Mouse (Mus musculus) liver, embryonic 13.5 days (tissue): ENCODE measurements at regions not wholly inside any gene's neighbourhood (a gene's known extent, or its start where the extent isn't known, plus 50 kb on each side); places are given as distances from the start of the nearest gene placed in this dataset.

Experiments
- ATAC-seq: fragments of 200-750 bp; cut with Nextera tagmentation; 2 replicates; pipeline ENCODE4 v1.8.0; 2017; ENCODE audit warnings: low read depth, mild to moderate bottlenecking, moderate number of reproducible peaks, moderate library complexity
- DNase-seq: peaks from one replicate; pipeline ENCODE4 v3.0.0; 2022
- H3K27ac ChIP-seq: fragments of 300-500 bp; sonication (generic); 2 replicates; pipeline ENCODE4 v1.5.1; 2015; ENCODE audit warnings: moderate library complexity, mild to moderate bottlenecking, inconsistent platforms
- H3K27me3 ChIP-seq: fragments of 300-500 bp; sonication (generic); 2 replicates; pipeline ENCODE4 v1.6.1; 2015; ENCODE audit warnings: mild to moderate bottlenecking, inconsistent platforms
- H3K36me3 ChIP-seq: fragments of 300-500 bp; sonication (generic); 2 replicates; pipeline ENCODE4 v1.6.1; 2015; ENCODE audit warnings: mild to moderate bottlenecking, inconsistent platforms
- H3K4me1 ChIP-seq: fragments of 300-500 bp; sonication (generic); replicated peaks from 2 replicates; pipeline ENCODE4 v1.6.1; 2015; ENCODE audit warnings: inconsistent platforms
- H3K4me2 ChIP-seq: fragments of 300-500 bp; sonication (generic); 2 replicates; pipeline ENCODE4 v1.6.1; 2015; ENCODE audit warnings: inconsistent platforms, mild to moderate bottlenecking, moderate library complexity
- H3K4me3 ChIP-seq: fragments of 300-500 bp; sonication (generic); replicated peaks from 2 replicates; pipeline ENCODE4 v1.5.1; 2015; ENCODE audit warnings: mild to moderate bottlenecking, inconsistent platforms
- H3K9ac ChIP-seq: fragments of 300-500 bp; sonication (generic); 2 replicates; pipeline ENCODE4 v1.6.1; 2015; ENCODE audit warnings: mild to moderate bottlenecking, inconsistent platforms
- H3K9me3 ChIP-seq: fragments of 300-500 bp; sonication (generic); replicated peaks from 2 replicates; pipeline ENCODE4 v1.6.1; 2016; ENCODE audit warnings: inconsistent platforms
- WGBS: fragments of 180-500 bp; shearing (Covaris S2); methylation state at CpG from one replicate; pipeline ENCODE4 v1.1.7; 2015; ENCODE audit not compliant: insufficient replicate concordance; 5-methylcytosine and 5-hydroxymethylcytosine counted together

DNA sequence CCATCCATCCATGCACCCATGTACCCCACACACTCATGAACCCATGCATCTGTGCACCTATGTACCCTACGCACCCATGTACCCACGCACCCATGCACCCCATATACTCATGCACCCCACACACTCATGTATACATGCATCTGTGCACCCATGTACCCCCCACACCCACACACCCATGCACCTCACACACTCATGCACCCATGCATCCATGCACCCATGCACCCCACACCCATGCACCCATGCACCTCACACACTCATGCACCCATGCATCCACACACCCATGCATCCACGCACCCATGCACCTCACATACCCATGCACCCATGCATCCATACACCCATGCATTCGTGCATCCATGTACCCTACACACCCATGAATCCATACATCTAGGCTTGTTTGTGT is 63.6 kb downstream of the 4930564D02Rik start:
- Histone ChIP-seq H3K9me3 (no peaks in the 10 kb centered on the region), H3K4me2 (no peak overlapping the region), H3K36me3 (no peaks in the 10 kb centered on the region), H3K27ac (no peak overlapping the region), H3K9ac (no peak overlapping the region), H3K4me1 (no peaks in the 10 kb centered on the region), H3K4me3 (no peak overlapping the region), H3K27me3 (no peaks in the 10 kb centered on the region)
- DNase-seq (no peak), ATAC-seq (no peak)
- WGBS, result 69% methylated on average over 4 of the region's 4 CpGs

DNA sequence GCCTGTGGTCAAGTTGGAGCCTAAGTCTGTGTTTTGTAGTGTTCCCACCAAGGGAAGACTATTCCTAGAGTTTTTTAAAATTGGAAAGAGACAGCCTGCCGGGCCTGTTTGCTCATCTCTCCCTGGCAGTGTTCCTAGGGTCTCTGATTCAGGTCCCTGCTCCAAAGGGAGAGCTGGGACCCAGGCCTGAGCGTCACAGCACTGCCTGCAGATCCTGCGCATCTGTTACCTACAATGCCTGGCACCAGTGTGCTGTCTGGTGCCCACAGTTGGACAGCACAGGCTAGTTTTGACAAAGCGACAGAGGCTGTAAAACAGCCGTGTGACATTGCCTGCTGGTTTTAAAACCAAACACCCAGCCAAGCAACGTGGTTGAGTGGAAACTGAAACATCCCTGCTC is 64.4 kb downstream of the 4930564D02Rik start:
- 68% methylated on average over 6 of the region's 6 CpGs for WGBS
- DNase-seq, result no peak

DNA sequence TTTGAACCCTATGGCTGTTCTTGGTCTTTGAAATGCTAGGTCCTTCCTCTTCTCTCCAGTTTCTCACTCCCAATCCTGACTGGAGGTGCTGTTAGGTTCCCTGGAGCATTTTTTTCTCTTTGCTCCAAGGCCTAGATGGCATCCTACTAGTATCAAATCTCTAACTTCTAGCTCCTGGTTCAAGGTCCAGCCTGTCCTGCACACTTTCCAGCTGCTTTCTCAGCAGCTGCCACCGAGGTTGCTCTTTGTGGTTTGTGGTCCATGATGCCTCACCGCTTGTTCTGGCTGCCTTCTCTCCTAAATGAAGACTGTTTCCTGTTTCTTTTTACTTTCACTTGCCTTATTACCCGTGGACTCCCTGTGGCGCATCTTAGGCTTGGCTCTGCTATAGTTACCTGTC is 66.4 kb downstream of the 4930564D02Rik start:
- 17% methylated on average over 4 of the region's 4 CpGs for WGBS
- no peaks in the 10 kb centered on the region for H3K36me3 ChIP-seq
- no peak overlapping the region for H3K27ac ChIP-seq
- no peak overlapping the region for H3K9ac ChIP-seq
- H3K27me3 ChIP-seq, result no peaks in the 10 kb centered on the region
- ATAC-seq (no peak), DNase-seq (no peak)
- no peak overlapping the region for H3K4me3 ChIP-seq
- no peaks in the 10 kb centered on the region for H3K9me3 ChIP-seq
- H3K4me2 ChIP-seq, result no peak overlapping the region
- no peaks in the 10 kb centered on the region for H3K4me1 ChIP-seq

More for the DNA sequence above, 64.4 kb downstream of the 4930564D02Rik start:
- Histone ChIP-seq H3K27me3 (no peaks in the 10 kb centered on the region), H3K36me3 (no peaks in the 10 kb centered on the region), H3K9ac (no peak overlapping the region), H3K4me2 (no peak overlapping the region), H3K4me3 (no peak overlapping the region), H3K27ac (no peak overlapping the region), H3K9me3 (no peaks in the 10 kb centered on the region), H3K4me1 (no peaks in the 10 kb centered on the region)
- ATAC-seq, result no peak

DNA sequence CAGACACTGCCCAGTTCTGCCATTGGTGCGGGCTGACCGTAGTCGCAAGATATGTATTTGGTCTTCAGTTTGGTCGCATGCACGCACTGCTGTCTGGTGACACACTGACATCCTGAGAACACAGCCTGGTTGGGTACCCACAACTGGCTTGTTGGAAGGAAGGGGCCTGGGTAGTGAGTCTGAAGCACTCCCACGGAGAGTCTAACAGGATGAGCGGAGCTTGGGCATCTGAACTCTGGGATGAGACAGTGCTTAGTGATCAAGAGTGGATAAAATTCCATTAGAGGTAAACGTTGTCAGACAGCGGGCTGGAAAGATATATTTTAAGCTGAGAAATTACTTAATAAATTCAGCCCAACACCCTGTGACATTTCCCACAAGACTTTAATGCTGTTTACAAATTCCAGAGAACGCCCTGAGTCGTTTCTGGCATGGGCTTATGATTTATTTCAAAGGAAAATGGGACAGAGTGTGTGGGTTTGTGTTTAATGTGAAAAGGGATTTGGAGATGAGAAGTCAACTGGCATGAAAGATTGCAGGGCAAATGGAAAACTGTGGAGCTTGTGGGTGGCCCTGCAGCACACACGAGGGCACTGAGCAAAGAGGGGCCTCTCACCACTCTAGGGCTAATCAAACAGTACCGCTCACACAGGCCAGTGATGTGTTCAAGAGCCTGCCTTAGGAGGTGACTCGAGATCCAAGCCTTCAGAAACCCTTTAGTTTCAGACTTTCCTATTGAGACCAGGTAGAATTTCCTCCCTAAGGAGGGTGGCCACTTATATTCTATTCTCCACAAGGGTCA is 74.7 kb downstream of the 4930564D02Rik start:
- no peak overlapping the region for H3K4me2 ChIP-seq
- H3K27me3 ChIP-seq, result no peaks in the 10 kb centered on the region
- no peaks in the 10 kb centered on the region for H3K9me3 ChIP-seq
- ATAC-seq (no peak), DNase-seq (no peak)
- H3K9ac ChIP-seq, result no peak overlapping the region
- WGBS, result 69% methylated on average over 14 of the region's 14 CpGs
- no peaks in the 10 kb centered on the region for H3K4me1 ChIP-seq
- no peak overlapping the region for H3K27ac ChIP-seq
- H3K36me3 ChIP-seq, result no peaks in the 10 kb centered on the region
- no peak overlapping the region for H3K4me3 ChIP-seq

DNA sequence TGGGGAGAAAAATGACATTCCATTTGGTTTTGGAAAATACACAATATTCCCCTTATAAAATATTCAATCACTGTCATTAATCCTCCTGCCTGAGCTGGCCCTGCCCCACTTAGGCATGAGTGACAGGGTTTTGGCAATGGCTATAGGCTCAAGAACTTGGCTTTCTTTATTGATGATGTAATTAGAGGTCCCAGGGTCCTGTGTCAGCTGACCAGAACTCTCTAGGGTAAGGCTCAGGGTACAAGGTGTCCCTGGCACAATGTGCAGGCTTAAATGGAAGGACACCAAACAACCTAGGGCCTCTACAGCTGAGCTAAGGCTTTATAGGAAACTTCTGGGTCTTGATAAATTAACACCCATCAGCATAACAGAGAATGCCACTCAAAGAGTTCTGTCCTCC is 76.0 kb downstream of the 4930564D02Rik start:
- ATAC-seq (no peak), DNase-seq (no peak)
- Histone ChIP-seq H3K36me3 (no peaks in the 10 kb centered on the region), H3K9ac (no peak overlapping the region), H3K4me1 (no peaks in the 10 kb centered on the region), H3K4me2 (no peak overlapping the region), H3K4me3 (no peak overlapping the region), H3K9me3 (no peaks in the 10 kb centered on the region), H3K27me3 (no peaks in the 10 kb centered on the region), H3K27ac (no peak overlapping the region)

DNA sequence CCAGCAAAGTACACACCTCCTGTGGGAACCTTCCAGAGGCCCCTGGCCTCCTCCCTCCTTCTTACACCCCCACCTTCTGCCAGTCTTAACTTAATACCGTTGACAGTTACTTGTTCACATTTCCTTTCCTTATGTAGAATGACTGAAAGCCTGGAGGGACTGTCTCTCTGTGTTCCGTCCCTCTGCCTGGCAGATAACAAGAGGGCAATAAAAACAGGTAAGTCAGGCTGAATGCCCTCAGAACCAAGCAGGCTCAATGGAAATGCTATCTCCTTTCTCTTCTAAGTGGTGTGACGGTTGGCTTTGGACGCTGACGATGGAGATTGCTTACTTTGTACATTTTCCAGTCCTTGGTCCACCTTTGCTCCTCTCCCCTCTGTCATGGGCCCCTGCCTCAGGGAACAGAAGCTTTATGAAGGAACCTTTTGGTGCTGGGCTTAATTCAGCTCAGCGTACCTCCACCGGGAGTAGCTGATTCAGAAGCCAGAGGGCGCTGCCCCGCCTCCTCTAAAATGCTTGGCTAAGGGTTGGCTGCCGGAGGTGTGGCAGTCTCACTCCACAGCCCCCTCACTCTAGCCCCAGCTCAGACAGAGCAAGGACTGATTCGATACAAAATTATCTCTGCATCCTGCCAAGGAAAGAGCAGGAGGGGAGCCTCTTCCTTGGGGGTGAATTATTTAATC is 85.0 kb downstream of the 4930564D02Rik start:
- Histone ChIP-seq H3K4me2 (no peak overlapping the region), H3K4me1 (no peaks in the 10 kb centered on the region), H3K4me3 (no peak overlapping the region), H3K27me3 (no peaks in the 10 kb centered on the region; the same call in 1 of the 2 replicates), H3K36me3 (no peaks in the 10 kb centered on the region), H3K9me3 (no peaks in the 10 kb centered on the region), H3K9ac (no peak overlapping the region), H3K27ac (no peak overlapping the region)
- WGBS, result 18% methylated on average over 11 of the region's 11 CpGs
- DNase-seq (no peak), ATAC-seq (no peak)

DNA sequence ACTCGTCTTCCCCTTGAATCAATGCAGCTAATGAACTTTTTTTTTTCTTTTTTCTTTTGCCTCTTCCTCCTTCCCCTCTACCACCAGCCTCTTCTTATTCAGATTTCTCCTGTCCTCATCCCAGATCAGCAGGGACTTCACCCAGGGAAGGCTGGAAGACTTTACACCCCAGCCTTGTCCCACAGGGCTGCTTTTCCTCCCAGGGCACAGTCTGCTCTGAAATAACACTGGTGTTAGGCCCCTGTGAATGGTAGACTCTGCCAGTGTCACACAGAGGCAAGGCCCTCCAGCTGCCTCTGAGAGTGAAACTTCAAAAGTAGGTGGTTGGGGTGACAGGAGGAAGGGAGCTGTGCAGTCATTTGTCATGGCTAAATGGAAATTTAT is 85.5 kb downstream of the 4930564D02Rik start:
- WGBS, result 32% methylated on average over 1 of the region's 1 CpGs
- no peak for DNase-seq

DNA sequence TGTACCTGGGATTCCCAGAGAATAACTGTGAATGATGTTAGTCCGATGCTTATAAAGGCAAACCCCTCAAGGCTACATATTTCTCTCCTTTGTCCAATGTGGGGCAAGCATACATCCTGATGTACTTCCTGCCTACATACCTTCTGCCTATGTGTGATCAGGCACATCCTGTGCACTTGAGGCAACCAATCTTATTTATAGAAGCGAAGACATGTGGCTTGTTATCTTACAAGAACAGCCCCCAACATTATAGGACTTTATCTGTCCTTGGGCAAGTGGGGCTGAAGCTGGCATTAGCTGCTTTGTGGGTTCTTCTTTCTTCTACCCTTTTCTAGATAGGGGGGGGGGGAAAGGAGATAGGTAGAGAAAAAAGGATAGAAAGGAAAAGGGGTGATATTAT is 91.7 kb downstream of the 4930564D02Rik start:
- H3K4me1 ChIP-seq, result no peaks in the 10 kb centered on the region
- H3K9ac ChIP-seq, result no peak overlapping the region
- no peaks in the 10 kb centered on the region for H3K36me3 ChIP-seq
- no peak for DNase-seq
- no peak overlapping the region for H3K27ac ChIP-seq
- 22% methylated on average over 2 of the region's 2 CpGs for WGBS
- H3K27me3 ChIP-seq, result no peaks in the 10 kb centered on the region
- H3K9me3 ChIP-seq, result no peaks in the 10 kb centered on the region
- H3K4me3 ChIP-seq, result no peak overlapping the region
- no peak for ATAC-seq
- no peak overlapping the region for H3K4me2 ChIP-seq

More for the DNA sequence above, 85.5 kb downstream of the 4930564D02Rik start:
- no peaks in the 10 kb centered on the region for H3K9me3 ChIP-seq
- H3K4me3 ChIP-seq, result no peak overlapping the region
- no peak overlapping the region for H3K27ac ChIP-seq
- H3K27me3 ChIP-seq, result no peaks in the 10 kb centered on the region; the same call in 1 of the 2 replicates
- H3K4me2 ChIP-seq, result no peak overlapping the region
- H3K36me3 ChIP-seq, result no peaks in the 10 kb centered on the region
- H3K9ac ChIP-seq, result no peak overlapping the region
- no peaks in the 10 kb centered on the region for H3K4me1 ChIP-seq
- no peak for ATAC-seq

DNA sequence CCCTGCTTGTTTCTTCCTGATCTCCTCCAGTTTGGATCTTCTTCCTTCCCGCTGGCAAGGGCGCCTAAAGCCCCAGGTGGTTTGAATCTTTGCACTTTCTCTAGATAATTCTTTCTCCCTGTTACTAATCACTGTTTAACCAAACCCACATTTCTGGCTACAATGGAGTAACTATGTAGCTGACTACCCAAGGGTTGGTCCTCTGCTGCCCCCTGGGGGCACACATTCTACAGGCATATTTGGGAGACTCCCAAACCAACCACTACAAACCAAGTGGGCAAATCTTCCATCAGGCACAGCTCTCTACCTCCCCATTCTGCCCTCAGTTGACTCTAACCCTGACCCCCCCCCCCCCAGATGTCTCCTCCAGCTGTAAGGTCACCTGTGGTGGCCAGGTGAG is 98.7 kb downstream of the 4930564D02Rik start:
- Histone ChIP-seq H3K36me3 (no peaks in the 10 kb centered on the region), H3K27ac (no peak overlapping the region), H3K9ac (no peak overlapping the region), H3K4me1 (no peaks in the 10 kb centered on the region), H3K27me3 (no peaks in the 10 kb centered on the region), H3K9me3 (no peaks in the 10 kb centered on the region), H3K4me3 (no peak overlapping the region), H3K4me2 (no peak overlapping the region)
- WGBS, result 25% methylated on average over 2 of the region's 2 CpGs
- no peak for ATAC-seq
- peak; percentile 13 for DNase-seq

DNA sequence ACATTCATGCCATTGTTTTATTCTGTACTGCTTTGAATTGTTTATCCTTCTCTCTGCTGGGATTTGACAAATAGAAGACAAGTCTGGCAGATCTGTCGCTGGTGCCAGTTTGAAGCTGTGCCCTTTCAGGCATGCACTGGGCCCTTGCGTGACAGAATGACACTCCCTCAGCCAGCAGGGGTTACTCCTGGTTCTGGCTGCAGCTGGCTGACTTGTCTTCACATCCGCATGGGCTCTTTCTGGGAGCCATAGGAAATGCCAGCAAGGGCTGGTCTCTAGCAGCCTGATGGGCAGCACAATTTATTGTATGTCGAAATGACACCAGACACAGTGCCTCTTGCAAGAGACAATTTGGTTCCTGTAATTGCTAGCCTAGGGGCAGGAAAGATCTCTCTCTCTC is 102.5 kb downstream of the 4930564D02Rik start:
- no peaks in the 10 kb centered on the region for H3K9me3 ChIP-seq
- DNase-seq (no peak), ATAC-seq (no peak)
- H3K9ac ChIP-seq, result no peak overlapping the region
- no peak overlapping the region for H3K27ac ChIP-seq
- H3K27me3 ChIP-seq, result no peaks in the 10 kb centered on the region
- WGBS, result 57% methylated on average over 4 of the region's 4 CpGs
- no peaks in the 10 kb centered on the region for H3K36me3 ChIP-seq
- no peak overlapping the region for H3K4me3 ChIP-seq
- H3K4me2 ChIP-seq, result no peak overlapping the region
- no peaks in the 10 kb centered on the region for H3K4me1 ChIP-seq

DNA sequence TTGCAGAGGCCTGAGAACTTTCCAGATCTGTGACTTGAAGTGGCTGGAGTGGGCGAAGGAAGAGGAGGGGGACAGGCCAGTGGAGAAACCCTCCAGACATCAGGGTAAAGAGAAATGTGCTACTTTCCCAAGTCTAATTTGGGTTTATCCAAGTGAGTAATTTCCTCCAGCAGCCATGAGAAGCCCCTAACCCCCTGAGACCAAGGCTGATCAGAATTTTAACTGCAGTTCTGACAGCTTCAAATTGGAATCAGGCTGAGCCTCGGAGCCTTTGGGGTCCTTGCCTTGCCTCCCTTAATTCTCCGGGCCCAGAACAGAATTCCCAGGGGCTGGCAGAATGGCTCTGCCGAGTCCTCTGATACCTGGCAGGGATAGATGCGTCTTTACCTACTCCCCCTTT is 104.9 kb downstream of the 4930564D02Rik start:
- Histone ChIP-seq H3K9ac (no peak overlapping the region), H3K27ac (no peak overlapping the region), H3K36me3 (no peaks in the 10 kb centered on the region), H3K27me3 (no peaks in the 10 kb centered on the region), H3K4me2 (no peak overlapping the region), H3K9me3 (no peaks in the 10 kb centered on the region), H3K4me3 (no peak overlapping the region), H3K4me1 (no peaks in the 10 kb centered on the region)
- DNase-seq (no peak), ATAC-seq (no peak)
- 53% methylated on average over 5 of the region's 5 CpGs for WGBS

DNA sequence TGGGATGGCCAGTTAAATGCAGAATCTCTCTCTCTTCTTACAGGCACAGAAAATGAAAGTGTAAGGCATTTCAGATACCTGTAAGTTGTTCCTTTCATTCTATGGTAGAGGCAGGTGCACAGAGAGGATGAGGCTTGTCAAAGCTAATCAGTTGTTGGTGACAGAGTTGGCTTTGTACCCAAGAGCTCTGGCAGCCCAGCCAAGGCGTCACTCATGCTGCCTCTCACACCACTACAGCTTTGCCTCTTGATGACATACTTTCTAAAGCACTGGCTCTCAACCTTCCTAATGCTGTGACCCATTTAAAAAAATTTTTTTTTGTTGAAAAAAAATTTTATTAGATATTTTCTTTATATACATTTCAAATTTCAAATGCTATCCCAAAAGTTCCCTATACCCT is 105.4 kb downstream of the 4930564D02Rik start:
- no peak for DNase-seq
- no peak overlapping the region for H3K9ac ChIP-seq
- no peak overlapping the region for H3K4me3 ChIP-seq
- H3K4me2 ChIP-seq, result no peak overlapping the region
- no peaks in the 10 kb centered on the region for H3K4me1 ChIP-seq
- H3K36me3 ChIP-seq, result no peaks in the 10 kb centered on the region
- no peak overlapping the region for H3K27ac ChIP-seq
- no peaks in the 10 kb centered on the region for H3K9me3 ChIP-seq
- H3K27me3 ChIP-seq, result no peaks in the 10 kb centered on the region
- whole genome bisulfite sequencing, result 50% methylated on average over 1 of the region's 1 CpGs
- no peak for ATAC-seq
